Mouse (Mus musculus) hindbrain, postnatal 0 days (tissue): Measurements from ENCODE around the gene Nlrc5. TPM values are rescaled to one million over a fixed set of nuclear protein-coding genes. Genes with fewer than 3 reads are reported as not detected.

Experiments
- ATAC-seq: fragments of 200-750 bp; cut with Nextera tagmentation; 2 replicates; pipeline ENCODE4 v1.8.0; 2017; ENCODE audit warnings: mild to moderate bottlenecking, moderate TSS enrichment, moderate library complexity
- DNase-seq: peaks from one replicate; pipeline ENCODE4 v3.0.0-alpha.2; 2015; ENCODE audit warnings: low spot score
- H3K27ac ChIP-seq: fragments of 300-500 bp; sonication (generic); 2 replicates; pipeline ENCODE4 v1.5.1; 2014; ENCODE audit warnings: mild to moderate bottlenecking
- H3K27me3 ChIP-seq: fragments of 300-500 bp; sonication (generic); 2 replicates; pipeline ENCODE4 v1.6.1; 2014; ENCODE audit warnings: low read length, mixed read lengths; ENCODE audit not compliant: insufficient read depth
- H3K36me3 ChIP-seq: fragments of 300-500 bp; sonication (generic); 2 replicates; pipeline ENCODE4 v1.6.1; 2014; ENCODE audit warnings: low read length, mixed read lengths; ENCODE audit not compliant: insufficient read depth
- H3K4me1 ChIP-seq: fragments of 300-500 bp; sonication (generic); 2 replicates; pipeline ENCODE4 v1.6.1; 2014; ENCODE audit warnings: antibody characterized with exemption, low read length, mixed read lengths; ENCODE audit not compliant: insufficient read depth
- H3K4me2 ChIP-seq: fragments of 300-500 bp; sonication (generic); 2 replicates; pipeline ENCODE4 v1.6.1; 2014; ENCODE audit warnings: low read depth, mild to moderate bottlenecking, low read length, moderate library complexity, mixed read lengths
- H3K4me3 ChIP-seq: fragments of 300-500 bp; sonication (generic); 2 replicates; pipeline ENCODE4 v1.5.1; 2014; ENCODE audit warnings: low read length
- H3K9ac ChIP-seq: fragments of 300-500 bp; sonication (generic); replicated peaks from 2 replicates; pipeline ENCODE4 v1.6.1; 2014; ENCODE audit warnings: mild to moderate bottlenecking, low read length, moderate library complexity, mixed read lengths
- H3K9me3 ChIP-seq: fragments of 300-500 bp; sonication (generic); 2 replicates; pipeline ENCODE4 v1.6.1; 2016; ENCODE audit warnings: low read length, mixed read lengths
- CTCF ChIP-seq: IDR thresholded peaks from 2 replicates; pipeline ENCODE4 v1.5.1; 2016; ENCODE audit warnings: antibody characterized with exemption, control low read depth, low read depth
- WGBS: fragments of 180-500 bp; shearing (Covaris S2); extraction: QIAGEN DNeasy Blood & Tissue Kit; methylation state at CpG from one replicate; pipeline ENCODE4 v1.1.7; 2014; 5-methylcytosine and 5-hydroxymethylcytosine counted together
- polyA plus RNA-seq: library from polyadenylated mRNA; unstranded; fragments of >200 nt; fragmentation: Nextera tagmentation; extraction: Ambion mirVana; gene quantifications from 2 replicates; pipeline ENCODE4 v1.2.1, GENCODE M21; 2015
- total RNA-seq: library from RNA; depleted of rRNA; stranded (reverse); fragments of >200 nt; gene quantifications from 2 replicates; pipeline ENCODE4 v1.2.3, GENCODE M21; 2014

Nlrc5 gene
- total and polyA plus RNA-seq, 2 experiments from 2014 or later = 0.38 to 0.89 TPM

DNA sequence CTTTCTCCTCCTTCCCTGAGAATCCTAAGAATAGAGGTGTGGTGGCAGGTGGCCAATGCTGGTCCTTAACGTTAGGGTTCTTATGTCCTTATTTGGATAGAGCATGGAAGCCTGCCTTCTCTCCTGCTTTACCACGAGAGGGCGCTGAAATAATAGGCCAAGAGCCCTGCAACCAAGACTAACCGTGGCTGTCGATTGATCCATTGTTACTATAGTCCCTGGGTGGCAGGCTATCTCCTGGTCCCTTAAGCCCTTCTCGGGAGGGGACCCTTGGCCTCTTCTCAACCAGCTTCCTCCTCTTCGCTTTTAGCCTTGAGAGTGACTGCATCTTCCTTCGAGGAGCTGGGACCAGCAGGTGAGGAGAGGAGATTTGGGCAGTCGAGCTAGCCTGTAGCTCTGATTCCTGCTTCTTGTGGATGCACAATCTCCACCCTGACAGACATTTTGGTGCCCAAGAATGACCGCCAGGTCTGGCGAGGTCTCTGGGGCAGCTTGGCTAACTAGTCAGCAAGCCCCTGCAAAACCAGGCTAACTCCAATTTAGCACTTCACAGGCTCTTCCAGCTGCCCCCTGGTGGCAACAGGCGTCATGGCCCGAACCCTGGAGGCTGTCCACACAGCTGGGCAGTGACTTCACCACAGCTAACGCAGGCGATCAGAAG, 58.0 kb downstream of the Nlrc5 start:
- 4% methylated on average over 15 of the region's 15 CpGs for WGBS
- H3K9me3 ChIP-seq = no peaks in the 10 kb centered on the region
- no peaks in the 10 kb centered on the region for H3K4me1 ChIP-seq
- DNase-seq (peak; percentile 91), ATAC-seq (peak; percentile 88)
- no peaks in the 10 kb centered on the region for H3K36me3 ChIP-seq
- no peaks in the 10 kb centered on the region for H3K27me3 ChIP-seq
- peak overlapping the region; percentile 7; the same call in 1 of the 2 replicates for H3K4me3 ChIP-seq
- H3K9ac ChIP-seq = 0 out of 2 replicates have a peak overlapping the region, but pooled peaks have one; percentile 39
- H3K27ac ChIP-seq = no peak overlapping the region
- TF ChIP-seq CTCF = peak; percentile 83
- H3K4me2 ChIP-seq = peak overlapping the region; percentile 49

DNA sequence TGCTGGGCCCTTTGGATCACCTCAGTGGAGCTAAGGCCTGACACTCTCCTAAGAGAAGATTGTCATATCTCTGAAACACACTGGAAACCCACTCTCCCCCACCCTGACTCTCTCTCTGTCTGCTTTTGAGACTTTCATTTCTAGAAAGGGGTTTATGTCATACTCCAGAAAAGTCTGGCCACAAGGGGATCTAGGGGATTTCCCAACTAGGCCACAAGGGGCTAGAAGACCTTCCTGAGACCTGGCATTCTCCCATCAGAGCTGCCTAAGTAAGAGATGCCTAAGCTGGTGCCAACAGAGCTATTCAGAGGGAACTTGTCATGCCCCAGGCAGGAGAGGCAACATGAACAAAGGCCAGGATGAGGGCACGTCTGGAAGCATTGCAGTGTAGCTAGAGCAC, 59.1 kb downstream of the Nlrc5 start:
- no peak overlapping the region for H3K27ac ChIP-seq
- H3K4me1 ChIP-seq = no peaks in the 10 kb centered on the region
- no peak overlapping the region for H3K4me2 ChIP-seq
- H3K27me3 ChIP-seq = no peaks in the 10 kb centered on the region
- H3K4me3 ChIP-seq = no peak overlapping the region
- no peak overlapping the region for H3K9ac ChIP-seq
- peak; percentile 26; the same call in 1 of the 2 replicates for TF ChIP-seq CTCF
- H3K36me3 ChIP-seq = no peaks in the 10 kb centered on the region
- DNase-seq (peak; percentile 36), ATAC-seq (no peak)
- H3K9me3 ChIP-seq = no peaks in the 10 kb centered on the region
- 25% methylated on average over 1 of the region's 1 CpGs for WGBS

DNA sequence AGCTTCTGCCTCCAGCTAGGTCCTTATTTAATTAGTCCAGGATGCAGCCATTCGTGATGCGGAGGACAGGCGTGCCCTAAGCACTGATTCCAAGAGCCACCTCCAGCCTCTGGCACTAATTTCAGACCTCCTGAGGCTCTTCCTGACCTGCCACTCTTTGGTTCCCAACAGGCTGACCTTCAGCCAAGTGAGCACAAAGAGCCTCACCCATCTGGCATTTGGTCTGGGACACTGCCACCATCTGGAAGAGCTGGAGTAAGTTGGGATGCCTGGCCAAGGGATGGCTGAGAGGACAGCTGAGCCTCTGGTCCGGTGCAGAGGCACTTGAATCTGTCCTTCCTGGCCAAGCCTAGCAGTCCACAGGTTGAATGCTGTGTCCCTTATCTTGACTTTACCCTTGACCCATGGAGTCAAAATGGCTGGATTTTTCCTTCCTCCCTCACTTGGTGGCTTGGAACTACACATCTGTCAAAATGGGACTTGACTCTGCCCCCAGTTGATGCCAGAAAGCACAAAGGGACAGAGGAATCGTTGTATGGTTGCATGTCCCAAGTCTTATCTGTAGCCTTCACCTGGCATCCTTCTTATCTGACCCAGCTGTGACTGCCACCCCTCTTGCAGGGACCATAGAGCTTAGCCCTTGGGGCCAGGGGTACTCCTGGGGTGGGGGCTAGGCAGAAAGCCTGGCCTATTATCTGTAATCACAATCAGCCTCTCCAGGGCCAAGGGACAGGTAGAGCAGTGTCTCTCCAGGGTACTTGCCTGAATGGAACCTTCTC, 81.5 kb downstream of the Nlrc5 start:
- Histone ChIP-seq H3K4me3 (no peak overlapping the region), H3K27ac (no peak overlapping the region), H3K36me3 (no peaks in the 10 kb centered on the region), H3K4me2 (no peak overlapping the region), H3K4me1 (no peaks in the 10 kb centered on the region), H3K9ac (no peak overlapping the region), H3K9me3 (no peaks in the 10 kb centered on the region), H3K27me3 (no peaks in the 10 kb centered on the region)
- DNase-seq (peak; percentile 74), ATAC-seq (peak; percentile 65)
- WGBS = 46% methylated on average over 5 of the region's 5 CpGs
- peak; percentile 26; the same call in 1 of the 2 replicates for TF ChIP-seq CTCF

- no peak for TF ChIP-seq CTCF
- Histone ChIP-seq H3K4me2 (no peak overlapping the region), H3K36me3 (no peaks in the 10 kb centered on the region), H3K27me3 (no peaks in the 10 kb centered on the region), H3K4me1 (no peaks in the 10 kb centered on the region), H3K4me3 (no peak overlapping the region), H3K9me3 (no peaks in the 10 kb centered on the region), H3K27ac (no peak overlapping the region), H3K9ac (no peak overlapping the region)
- ATAC-seq (no peak), DNase-seq (no peak)
- 18% methylated on average over 1 of the region's 1 CpGs for WGBS
These were observed 82.0 kb downstream of the Nlrc5 start for GRCm38 (mm10) chr8:94516209-94516593.

DNA sequence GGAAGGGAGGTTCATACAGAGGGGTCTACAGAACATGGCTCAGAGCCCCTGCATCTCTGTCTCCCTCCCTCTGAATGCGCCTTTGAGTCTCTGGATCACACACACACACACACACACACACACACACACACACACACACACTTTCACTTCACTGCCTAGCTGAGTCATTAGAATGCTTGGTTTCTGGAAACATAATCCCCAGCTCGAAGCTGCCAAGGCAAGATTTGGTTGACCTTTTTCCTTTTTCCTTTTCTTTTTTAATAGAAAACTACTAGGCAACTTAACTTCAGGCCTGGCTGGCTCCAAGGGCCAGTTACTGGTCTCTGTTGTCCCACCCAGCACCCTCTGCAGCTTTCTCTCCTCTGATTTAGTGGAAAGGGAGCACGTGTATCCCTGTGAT, 82.6 kb downstream of the Nlrc5 start:
- no peak overlapping the region for H3K9ac ChIP-seq
- 52% methylated on average over 3 of the region's 3 CpGs for WGBS
- no peak for DNase-seq

GRCm38 (mm10) chr8:94518331-94518730, 84.2 kb downstream of the Nlrc5 start:
- H3K27me3 ChIP-seq = no peaks in the 10 kb centered on the region
- H3K36me3 ChIP-seq = no peaks in the 10 kb centered on the region
- ATAC-seq (0 out of 2 replicates have a peak, but pooled peaks have one; percentile 31), DNase-seq (no peak)
- H3K4me2 ChIP-seq = no peak overlapping the region
- no peak overlapping the region for H3K9ac ChIP-seq
- no peak overlapping the region for H3K27ac ChIP-seq
- no peak for TF ChIP-seq CTCF
- 69% methylated on average over 10 of the region's 10 CpGs for WGBS
- no peaks in the 10 kb centered on the region for H3K9me3 ChIP-seq
- H3K4me1 ChIP-seq = no peaks in the 10 kb centered on the region
- H3K4me3 ChIP-seq = no peak overlapping the region

More for the DNA sequence above, 82.6 kb downstream of the Nlrc5 start:
- Histone ChIP-seq H3K27me3 (no peaks in the 10 kb centered on the region), H3K4me3 (no peak overlapping the region), H3K4me2 (no peak overlapping the region), H3K27ac (no peak overlapping the region), H3K9me3 (no peaks in the 10 kb centered on the region), H3K36me3 (no peaks in the 10 kb centered on the region), H3K4me1 (no peaks in the 10 kb centered on the region)
- ATAC-seq = peak; percentile 50; the same call in 1 of the 2 replicates
- TF ChIP-seq CTCF = no peak
